Mouse (Mus musculus) NIH3T3 (cell line): ENCODE measurements around the gene Myo5c.

Experiments
- DNase-seq: peaks from one replicate; pipeline ENCODE4 v3.0.0-alpha.2; 2012; ENCODE audit warnings: low read depth

Myo5c gene

DNA sequence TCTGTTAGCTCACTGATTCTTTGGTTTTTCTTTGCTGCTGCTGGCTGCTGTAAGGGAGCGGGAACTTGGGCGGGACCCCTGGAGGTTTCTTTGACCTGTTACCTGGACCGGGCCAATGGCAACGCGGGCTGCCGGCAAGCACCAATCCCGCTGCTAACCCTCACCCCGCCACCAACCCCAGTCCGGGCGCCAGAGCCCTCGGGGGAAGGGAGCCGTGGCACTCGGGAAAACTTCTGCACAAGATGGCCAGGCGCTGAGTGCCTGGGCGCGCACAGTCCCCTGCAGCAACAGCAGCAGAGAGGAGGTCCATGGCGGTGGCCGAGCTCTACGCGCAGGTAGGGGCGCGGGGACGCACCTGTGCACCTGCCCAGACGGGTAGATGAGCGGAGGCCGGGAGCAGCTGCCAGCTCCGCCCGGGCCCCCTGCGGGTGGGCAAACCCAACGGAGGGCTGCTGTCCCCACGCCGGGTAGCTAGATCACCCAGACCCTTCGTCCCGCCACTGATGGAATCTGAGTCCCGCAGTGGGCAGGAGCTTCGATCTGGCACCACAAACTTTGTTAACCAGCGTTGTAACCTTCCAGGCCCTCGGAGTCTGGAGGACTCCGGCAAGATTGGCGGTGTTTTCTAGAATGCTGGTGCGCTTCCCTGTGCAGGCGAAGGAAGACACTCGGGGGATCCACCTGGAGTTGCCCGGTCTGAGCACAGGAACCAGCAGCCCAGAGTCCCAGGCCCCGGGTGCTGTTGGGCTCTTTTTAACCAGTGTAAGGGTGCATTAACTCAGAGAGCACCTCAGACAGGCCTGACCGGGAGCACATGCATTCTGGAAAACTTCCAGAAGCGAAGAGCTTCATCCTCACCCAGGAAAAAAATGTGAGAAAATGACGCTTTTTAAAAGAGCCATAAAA lies at the start of gene Myo5c:
Gene Myo5c (plus strand): TSS at position 180 of the 906 bp plus-strand sequence.
- DNase-seq = no peak

DNA sequence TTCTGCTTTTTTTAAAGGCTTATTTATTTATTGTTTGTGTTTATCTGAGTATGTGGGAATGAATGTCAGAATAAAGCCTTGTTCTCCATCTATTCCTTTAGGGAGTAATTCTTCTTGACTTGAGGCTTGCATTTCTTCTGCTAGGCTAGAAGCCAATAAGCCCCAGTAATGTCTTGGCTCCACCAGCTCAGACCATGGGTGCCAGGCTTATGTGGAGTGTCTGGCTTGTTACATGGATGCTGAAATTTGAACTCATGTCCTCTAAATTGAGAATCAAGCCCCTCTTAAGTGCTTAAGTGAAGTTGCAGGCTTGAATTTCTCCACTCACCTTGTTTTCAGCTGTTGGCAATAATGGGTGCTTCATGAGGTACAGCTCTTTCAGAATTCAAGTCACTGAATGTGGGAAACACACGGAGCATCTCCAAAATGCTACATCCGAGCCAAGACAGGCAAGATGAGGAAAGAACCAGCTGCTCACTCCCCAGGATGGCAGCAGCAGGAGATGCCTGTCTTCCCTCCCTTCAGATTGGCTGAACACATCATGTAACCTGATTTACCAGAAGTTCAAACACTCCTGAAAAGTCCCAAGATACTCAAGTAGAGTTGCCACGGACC lies 44.1 kb upstream of the Myo5c start:
- DNase-seq = no peak

DNA sequence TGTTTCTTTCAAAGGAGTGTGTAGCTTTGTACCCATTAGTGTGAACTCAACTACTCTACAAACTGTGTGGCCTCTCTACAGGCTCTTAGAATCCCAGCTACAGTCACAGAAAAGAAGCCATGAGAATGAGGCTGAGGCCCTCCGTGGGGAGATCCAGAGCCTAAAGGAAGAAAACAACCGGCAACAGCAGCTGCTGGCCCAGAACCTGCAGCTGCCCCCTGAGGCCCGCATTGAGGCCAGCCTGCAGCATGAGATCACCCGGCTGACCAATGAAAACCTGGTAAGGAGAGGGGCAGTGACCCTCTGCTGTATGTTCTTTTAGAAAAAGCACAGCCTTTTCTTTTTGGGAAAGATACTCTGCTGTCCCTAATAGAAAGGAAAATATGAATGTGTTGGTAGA lies 38.0 kb upstream of the Myo5c start:
- peak; percentile 34 for DNase-seq

DNA sequence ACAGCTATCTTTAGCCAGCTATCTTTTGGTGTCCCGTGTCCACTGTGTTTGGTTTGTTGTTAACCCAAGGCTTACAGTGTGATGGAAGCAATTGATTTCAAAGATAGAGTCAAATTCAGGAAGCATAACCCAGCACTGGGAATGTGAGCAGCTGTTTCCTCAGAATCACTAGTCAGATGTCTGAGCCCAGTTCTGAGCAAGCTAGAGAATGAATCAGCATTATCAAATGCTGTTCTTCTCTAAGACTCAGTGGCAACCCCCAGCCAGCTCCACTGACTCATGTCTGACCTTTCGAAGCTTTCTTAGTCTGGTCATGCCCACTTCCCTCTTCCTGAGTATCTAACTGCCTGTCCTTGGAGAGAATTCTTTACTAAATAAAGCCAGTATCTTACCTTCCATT lies 35.5 kb upstream of the Myo5c start:
- DNase-seq = peak; percentile 79

DNA sequence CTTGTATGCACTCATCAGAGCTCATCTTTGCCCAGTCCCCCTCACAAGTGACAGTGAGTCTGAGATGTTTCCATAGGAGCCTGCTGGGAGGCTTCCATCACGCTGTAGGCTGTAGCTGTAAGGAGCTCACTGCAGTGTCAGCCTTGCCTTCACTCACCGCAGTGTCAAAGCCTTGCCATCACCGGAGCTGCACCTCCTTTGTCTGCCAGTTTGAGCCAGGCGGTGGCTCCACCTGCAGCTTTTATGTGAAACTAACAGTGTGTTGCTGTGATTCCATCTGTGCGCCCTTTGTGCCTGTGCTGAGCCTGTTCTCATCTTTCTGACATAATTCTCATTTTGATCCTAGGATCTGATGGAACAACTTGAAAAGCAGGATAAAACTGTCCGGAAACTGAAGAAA lies 34.5 kb upstream of the Myo5c start:
- DNase-seq = peak; percentile 21

DNA sequence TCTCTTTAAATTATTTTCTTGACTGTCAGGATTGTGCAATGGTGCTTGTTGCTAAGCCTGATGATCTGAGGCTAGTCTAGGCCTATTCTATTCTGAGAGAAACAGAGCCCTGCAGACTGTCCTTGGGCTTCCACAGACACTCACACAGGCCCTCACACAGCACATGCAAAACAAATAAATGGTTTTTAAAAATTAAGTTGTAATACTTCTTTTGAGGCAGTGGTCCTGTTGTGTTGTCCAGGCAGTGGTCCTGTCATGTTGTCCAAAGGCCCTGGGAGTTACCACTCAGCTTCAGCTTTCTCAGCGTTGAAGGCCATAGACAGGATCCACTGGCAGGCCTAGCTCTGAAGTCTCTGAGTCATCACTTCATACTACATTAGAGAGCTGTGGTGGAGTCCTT lies 30.3 kb upstream of the Myo5c start:
- DNase-seq = no peak

DNA sequence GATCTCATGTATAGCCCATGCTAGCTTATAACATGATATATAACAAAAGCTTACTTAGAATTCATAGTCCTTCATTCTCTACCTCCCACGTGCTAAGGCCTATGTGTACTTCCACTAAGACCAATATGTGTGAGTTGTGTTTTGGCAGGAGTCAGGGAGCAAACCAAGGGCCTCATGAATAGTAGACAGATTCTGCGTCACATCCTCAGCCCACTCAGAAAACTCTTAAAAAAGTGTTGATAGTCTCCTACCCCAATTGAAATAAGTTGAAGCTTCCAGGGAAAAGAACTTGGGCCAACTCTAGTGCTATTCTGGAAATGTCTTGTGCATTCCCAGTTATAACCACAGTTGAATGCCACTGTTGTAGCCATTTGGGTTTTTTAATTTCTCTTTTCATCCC lies 29.8 kb upstream of the Myo5c start:
- DNase-seq = no peak

DNA sequence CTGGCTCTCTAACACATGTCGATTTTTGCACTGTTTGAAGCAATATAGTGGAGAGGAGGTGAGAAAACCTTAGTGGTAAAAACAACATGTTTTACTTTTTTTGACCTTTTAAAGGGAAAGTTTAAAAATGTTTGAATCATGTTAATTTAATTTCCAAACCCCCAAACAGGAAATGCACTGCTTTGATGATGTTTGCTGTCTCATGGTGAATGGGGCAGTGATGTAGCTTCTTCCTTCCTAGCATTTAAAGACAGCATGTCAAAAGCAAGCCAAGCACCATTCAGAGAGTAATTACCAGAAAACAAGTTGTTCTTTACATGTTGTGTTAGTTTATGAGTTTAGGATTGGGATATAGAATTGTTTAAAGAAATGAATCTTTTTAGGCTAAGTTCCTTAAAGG lies 22.6 kb upstream of the Myo5c start:
- DNase-seq = no peak

DNA sequence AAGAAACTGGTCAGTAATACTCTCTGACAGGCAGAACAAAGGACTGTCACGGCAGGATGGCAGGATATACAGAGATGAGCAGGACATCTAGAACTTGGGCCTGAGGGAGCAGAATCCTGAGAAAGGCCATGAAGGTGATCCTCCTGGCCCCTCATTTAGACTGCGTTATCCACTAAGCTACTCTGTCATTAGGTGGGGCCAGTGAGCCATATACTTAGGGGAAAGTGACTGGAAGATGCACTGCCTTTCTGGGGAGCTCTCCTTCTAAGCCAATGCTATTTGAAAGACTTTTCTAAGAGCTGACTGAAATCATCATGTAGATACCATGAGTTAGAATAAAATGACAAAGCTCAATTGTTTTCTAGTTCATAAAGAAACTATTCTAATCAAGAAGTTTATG lies 21.6 kb upstream of the Myo5c start:
- DNase-seq = peak; percentile 70

DNA sequence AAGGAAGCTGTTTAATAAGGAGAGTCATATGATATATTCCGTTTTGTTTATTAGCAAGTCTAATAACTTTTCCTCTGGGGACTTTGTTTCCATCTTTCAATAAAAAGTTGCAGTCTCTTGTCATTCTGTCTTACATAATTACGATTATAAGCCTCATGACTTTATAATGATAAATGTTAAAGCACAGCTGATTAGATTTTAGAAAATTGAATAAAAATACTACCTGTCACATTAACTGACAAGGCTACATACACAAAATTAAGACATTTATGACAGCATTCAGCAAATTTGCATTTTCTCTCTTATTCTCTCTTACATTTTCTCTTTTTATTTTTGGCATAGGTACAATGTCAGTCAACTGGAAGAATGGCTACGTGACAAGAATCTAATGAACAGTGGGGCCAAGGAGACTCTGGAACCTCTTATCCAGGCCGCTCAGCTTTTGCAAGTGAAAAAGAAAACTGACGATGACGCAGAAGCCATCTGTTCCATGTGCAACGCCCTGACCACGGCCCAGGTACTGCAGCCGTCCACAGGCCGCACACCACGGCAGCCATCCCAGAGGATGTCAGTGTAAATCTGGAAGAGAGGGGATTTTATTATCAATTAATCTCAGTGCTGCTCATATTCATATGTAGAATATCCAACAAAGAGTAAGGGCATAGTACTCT lies 16.9 kb upstream of the Myo5c start:
- DNase-seq = no peak

DNA sequence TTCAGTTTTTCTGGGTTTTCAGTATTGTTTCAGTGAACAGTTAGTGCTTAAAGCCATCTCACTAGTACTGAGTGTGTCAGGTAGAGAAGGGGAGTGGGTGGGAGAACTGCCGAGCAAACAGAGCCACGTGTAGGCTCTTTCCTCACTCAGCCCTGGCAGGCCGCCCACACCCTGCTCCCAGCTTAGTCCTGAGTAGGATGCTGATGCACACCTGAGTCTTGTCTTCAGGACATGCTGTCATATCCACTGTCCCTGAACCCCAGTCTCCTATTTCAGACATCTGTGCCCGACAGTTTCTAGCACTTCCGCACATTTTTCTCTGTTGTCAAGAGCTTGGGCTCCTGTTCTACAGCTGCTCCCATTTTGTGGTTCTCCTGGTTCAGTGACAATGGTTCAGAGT lies 11.9 kb upstream of the Myo5c start:
- DNase-seq = no peak

DNA sequence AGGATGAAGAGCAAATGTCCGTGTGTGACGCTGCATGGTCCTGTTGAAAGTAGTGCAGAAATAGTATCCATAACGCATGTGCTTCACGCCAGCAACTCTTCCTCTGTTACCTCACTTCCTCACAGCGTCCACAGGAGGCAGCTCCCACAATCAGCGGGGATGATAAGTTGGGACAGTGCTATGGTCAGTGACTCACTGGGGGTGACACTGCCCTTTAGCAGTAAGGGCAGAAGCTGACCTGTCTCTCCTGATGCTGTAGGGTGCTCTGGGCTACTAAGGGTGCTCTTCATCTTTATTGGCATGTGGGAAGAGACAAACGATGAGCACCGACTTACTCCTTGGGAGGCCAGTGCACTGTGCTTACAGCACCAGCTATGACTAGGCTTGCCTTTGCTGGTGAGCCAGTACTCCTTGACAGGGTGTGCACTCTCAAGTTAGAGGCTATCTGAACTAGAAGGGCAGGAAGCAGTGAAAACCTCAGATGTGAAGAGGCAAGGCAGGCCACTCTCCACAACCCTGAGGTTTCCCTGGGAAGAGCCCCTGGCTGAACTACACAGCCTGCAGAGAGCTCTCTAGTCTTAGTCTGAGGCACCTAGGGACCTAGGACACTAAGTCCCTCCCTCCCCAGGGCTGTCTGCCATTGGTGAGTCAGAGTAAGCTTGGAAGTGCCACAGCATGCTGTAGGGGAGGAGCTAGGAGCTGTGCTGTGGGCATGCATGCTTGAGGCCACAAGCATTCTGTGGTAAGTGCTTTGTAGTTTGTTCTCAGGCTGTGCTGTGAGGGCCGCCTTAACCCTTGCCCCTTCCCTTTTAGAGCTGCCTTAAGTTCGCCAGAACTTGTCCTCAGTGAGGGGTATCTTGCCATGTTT lies 10.2 kb upstream of the Myo5c start:
- peak; percentile 76 for DNase-seq

DNA sequence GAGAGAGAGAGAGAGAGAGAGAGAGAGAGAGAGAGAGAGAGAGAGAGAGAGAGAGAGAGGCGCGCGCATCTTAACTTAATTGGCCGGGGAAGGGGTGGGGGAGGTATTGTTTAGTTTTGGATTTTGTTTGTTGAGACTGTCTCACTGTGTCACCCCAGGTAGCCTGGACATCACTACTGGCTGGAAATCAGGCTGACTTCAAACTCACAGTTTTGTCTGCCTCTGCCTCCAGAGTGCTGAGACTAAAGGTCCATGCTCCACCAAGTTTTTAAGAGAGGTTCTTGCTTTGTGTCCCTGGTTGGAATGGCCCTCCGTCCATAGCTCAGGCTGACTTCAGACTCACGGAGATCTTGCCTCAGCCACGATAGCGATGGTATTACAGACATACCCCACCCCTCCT lies 1.0 kb downstream of the Myo5c start:
- no peak for DNase-seq

DNA sequence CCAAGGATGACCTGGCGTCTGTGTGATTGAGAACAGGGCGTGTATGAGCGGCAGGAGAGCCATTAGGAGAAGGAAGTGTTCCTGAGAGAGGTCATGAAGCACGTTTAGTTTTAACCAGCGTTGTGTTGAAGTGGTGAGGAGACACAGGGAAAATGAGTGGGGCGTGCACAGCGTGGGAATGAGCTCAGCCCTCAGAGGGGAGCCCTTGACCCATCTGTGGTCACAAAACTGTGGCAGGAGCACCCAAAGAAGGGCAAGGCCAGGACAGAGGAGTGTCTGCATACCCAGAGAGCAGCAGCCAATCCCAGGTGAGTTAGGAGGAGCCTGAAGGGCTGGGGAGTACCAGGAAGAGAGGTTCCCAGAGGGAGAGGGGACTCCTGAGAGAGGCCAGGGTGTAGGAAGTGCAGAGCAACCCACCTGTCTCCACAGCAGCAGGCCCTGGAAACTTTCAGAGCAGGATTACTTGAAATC lies 2.5 kb downstream of the Myo5c start:
- DNase-seq = no peak

DNA sequence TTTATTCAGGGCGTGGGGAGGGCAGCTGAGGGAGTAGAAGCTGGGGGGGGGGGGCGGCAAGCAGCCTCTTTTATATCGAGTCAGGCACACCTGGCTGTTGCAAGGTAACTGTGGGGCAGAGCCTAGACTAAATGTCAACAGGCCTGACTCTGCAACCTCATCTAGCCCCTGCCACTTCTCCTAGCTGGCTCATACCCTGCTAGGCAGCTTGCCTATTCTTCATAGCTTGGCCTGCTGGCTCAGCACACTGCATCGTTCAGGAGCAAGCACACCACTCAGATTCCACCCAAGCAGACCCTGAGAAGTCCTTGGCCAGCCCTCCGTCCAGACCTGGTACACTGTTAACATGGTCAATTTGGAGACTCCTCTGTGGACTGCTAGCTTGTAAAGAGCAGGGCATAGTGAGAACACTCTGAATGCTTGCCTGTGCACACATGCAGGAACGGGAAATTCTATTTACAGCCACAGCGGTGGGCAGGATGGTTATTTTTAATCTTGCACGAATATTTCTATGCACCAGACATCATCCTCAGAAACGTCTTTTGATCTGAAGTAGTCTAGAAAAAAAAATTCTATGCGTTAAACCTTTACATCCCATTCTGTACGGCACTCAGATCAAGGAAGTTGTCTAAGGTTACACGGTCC lies 3.3 kb downstream of the Myo5c start:
- no peak for DNase-seq

DNA sequence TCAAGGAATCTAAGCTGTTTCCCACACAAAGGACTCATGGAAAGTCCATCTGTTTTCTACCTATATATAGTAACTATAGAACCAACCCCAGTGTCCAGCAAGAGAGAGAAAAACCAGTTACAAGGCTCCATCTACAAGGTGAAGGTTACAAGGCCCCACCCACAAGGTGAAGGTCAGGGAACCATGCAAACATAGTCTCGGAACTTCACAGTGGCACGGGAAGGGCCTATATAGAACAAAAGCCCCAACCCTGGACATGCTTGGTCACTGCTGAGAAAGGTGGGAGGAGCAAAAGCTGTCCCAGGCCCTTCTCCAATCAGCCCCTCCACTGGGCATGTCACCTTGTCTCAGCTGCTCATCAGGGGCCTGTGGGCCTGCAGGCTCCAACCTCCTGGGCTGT lies 3.9 kb downstream of the Myo5c start:
- DNase-seq = no peak

DNA sequence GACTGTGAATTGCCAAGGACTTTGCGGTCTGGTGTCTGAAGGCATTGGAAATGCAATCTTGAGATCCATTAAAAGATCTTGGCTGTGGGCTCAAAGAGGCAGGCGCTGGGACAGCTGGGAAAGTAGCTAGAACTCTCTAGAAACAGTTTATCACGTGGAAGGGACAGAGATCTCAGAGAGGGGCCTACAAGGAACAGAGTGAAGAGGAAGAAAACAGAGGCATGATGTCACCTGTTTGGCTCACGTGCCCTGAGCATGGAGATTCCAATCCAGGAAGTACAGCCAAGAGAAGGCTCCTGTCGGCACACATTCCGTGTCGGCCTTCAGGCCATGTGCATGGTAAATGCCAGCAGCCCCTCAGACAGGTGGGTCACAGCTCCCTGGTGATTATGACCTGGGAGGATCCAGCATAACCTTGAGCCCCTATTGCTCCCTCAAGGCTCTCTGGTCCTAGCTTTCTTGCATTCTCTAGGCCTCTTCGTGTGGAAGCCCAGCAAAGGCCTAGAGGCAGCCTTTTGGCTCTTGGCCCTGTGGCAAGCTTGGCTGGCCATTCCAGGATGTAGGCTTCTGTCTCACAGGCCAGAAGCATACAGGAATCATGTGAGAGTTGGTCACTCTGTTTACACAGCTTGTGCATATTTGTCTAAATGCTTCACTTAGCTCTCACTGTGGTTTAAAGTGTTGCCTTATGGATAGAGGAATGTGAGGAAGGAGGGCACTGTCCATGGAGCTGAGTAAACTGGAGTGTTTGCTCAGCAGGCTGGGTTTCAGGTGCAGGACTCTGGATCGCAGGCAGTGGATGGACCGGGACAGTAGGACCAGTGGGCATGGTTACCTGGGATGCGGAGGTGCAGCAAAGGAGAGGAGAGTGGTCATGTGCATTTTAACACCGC lies 4.8 kb downstream of the Myo5c start:
- DNase-seq = peak; percentile 95

DNA sequence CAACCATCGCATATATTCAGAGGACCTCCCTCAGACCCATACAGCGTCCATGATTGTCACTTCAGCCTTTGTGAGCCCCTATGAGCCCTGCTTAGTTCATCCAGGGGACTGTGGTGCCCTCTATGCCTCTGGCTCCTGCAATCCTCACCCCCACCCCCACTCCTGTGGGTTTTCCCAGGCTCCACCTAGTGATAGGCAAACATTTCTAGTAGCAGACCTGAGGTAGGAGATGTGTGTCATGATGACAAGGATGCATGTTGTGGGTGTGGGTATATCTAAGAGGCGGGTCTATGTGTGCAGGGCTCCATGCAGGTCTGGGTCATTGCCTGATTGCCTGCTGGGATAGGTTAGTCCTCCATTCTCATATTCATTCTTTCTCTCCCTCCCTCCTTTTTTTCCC lies 6.4 kb downstream of the Myo5c start:
- no peak for DNase-seq

DNA sequence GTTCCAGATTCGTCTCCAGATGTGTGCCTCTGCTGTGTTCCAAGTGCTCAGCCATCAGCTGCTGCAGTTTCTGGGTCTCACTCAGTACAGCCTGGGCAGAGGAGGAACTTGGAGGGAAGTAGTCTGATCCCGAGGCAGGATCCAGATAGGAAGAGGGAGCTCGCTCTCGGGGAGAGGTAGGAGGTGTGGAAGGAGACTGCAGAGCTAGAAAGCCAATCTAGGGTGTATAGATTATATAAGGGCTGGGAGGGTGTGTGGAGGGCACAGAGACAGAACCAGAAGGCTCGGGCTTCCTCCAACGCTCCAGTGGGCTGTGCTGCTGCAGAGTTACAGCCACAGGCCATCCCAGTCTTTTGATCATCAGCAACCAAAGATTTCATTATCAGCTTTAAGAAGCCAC lies 11.2 kb downstream of the Myo5c start:
- DNase-seq = no peak

DNA sequence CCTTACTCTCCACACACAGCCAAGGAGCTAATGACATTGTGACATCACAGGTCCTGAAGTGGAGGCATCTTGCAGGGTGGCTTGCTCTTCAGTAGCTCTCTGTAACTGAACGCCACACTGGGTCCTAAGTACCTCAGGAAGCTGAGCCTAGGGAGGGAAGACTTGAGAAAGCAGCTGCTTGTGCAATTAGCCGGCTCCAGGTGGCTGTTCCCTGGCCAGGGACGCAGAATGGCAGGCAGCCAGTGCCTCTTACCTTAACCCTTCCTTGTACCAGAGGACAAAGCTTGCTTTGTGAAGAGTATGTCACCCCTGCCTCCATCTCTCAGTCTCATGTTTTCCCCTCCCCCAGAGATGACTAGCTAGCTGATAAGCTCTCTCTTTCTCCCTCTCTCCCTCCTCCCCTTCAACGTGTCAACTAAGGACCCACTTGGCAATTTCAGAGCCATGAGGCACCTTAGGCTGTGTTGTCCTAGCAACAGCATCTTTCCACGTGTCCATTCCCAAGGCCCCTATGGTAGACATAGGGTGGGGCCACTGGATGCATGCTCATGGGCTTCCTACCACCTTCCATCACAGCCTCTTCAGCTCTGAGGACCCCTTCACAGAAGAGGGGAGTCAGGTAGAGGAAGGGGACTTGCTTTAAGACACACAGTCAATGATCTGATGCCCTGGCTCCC lies 12.0 kb downstream of the Myo5c start:
- DNase-seq = no peak
